Mouse (Mus musculus): ENCODE measurements at regions not wholly inside any gene's neighbourhood (a gene's known extent, or its start where the extent isn't known, plus 50 kb on each side); places are given as distances from the start of the nearest gene placed in this dataset.

DNA sequence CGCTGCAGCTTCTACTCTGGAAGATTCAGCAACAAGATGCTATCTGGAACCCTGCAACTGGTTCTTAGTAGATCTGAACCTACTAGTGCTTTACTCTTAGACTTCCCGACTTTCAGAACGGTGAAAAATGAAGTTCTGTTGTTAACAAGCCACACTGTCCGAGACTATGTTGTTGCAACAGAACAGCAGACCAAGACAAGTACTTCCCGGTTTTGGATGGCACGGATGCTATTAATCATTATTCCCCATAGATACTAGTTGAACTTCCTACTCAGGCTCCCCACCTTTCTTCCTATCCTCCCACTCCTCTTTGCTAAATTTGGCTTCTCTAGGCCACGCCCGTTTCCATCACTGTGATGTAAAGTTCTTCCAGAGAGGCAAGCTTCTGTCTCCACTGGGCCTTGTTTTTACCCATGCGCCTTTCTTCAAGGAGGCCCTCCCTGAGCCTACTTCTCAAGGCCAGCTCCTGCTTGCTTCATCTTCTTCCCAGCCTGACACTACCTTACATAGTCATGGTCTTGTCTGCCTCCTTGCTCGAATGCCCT is 67.7 kb upstream of the 4930432M17Rik start:
- H3K4me3 ChIP-seq (replicated peaks; ENCODE audit: extremely low read depth, low read depth, low read length), result no peak overlapping the region
- no peak for TF ChIP-seq CTCF (IDR thresholded peaks at IDR 0.05; ENCODE audit: insufficient read depth, low read length)
- no peak for TF ChIP-seq POLR2A (IDR thresholded peaks at IDR 0.05; ENCODE audit: borderline replicate concordance, extremely low read depth, low read depth, low read length)
- H3K4me1 ChIP-seq (ENCODE audit: control insufficient read depth, insufficient read depth, low read length), result peaks cover 5% of the 10 kb centered on the region
- DNase-seq, result no peak
- 80% methylated on average over 10 of the region's 10 CpGs for WGBS

DNA sequence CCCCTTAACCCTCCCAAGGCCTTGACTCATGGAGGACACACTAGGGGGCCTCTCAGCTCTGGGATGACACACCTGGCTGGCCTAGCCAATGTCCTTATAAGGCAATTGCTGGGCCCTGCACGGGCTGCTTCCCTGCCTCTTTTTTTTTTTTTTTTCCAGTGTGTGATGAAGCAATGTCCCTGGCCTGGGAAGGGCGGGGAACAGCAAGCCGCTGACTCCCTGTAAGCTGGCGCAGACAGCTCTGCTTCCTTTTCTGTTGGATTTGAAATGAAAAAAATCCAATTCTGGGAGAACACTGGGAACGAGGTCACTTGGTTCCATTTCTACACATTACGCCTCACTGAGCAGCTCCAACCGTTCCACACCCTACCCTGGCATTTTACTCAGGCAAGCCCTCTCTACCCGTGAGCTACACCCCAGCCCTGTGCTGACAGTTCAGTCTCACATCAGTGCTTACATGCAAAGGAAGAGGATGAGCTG is 68.4 kb upstream of the 4930432M17Rik start:
- no peak overlapping the region for H3K4me3 ChIP-seq (replicated peaks; ENCODE audit: extremely low read depth, low read depth, low read length)
- WGBS, result 44% methylated on average over 8 of the region's 8 CpGs
- peak; percentile 41 for DNase-seq
- no peak for TF ChIP-seq POLR2A (IDR thresholded peaks at IDR 0.05; ENCODE audit: borderline replicate concordance, extremely low read depth, low read depth, low read length)
- TF ChIP-seq CTCF (IDR thresholded peaks at IDR 0.05; ENCODE audit: insufficient read depth, low read length), result no peak
- H3K4me1 ChIP-seq (ENCODE audit: control insufficient read depth, insufficient read depth, low read length), result peaks cover 5% of the 10 kb centered on the region

- DNase-seq, result no peak
- Histone ChIP-seq H3K4me3 (replicated peaks; ENCODE audit: extremely low read depth, low read depth, low read length) (no peak overlapping the region), H3K4me1 (ENCODE audit: control insufficient read depth, insufficient read depth, low read length) (peaks cover 5% of the 10 kb centered on the region)
- TF ChIP-seq POLR2A (IDR thresholded peaks at IDR 0.05; ENCODE audit: borderline replicate concordance, extremely low read depth, low read depth, low read length) (no peak), CTCF (IDR thresholded peaks at IDR 0.05; ENCODE audit: insufficient read depth, low read length) (no peak)
- 75% methylated on average over 10 of the region's 10 CpGs for WGBS
These were observed 68.6 kb upstream of the Slc44a3 start for GRCm38 (mm10) chr3:121600841-121601240.

- WGBS, result 91% methylated on average over 4 of the region's 4 CpGs
- no peak for DNase-seq
- H3K4me1 ChIP-seq (ENCODE audit: control insufficient read depth, insufficient read depth, low read length), result peaks cover 5% of the 10 kb centered on the region
- no peak for TF ChIP-seq CTCF (IDR thresholded peaks at IDR 0.05; ENCODE audit: insufficient read depth, low read length)
- TF ChIP-seq POLR2A (IDR thresholded peaks at IDR 0.05; ENCODE audit: borderline replicate concordance, extremely low read depth, low read depth, low read length), result no peak
- no peak overlapping the region for H3K4me3 ChIP-seq (replicated peaks; ENCODE audit: extremely low read depth, low read depth, low read length)
These were observed 68.2 kb upstream of the Slc44a3 start for GRCm38 (mm10) chr3:121600388-121600787.

DNA sequence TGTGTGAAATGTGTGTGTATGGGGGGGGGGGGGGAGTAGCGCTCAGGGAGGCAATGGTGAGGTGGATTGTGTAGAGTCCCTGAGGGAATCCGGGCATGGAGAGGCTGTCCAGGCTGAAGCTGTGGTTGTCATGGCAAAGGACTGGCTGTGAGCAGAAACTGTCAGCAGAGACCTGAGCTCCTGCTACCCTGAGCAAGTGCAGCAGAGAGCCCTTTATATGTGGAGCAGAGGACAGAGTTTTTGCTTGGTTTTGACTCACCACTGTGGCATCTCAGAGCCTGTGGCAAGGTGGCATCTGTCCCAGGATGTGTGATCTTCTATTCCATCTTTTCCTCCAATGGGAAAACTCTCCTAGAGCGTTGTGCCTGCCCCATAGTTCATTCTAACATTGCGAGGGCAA is 65.8 kb upstream of the Slc44a3 start:
- no peak for TF ChIP-seq CTCF (IDR thresholded peaks at IDR 0.05; ENCODE audit: insufficient read depth, low read length)
- TF ChIP-seq POLR2A (IDR thresholded peaks at IDR 0.05; ENCODE audit: borderline replicate concordance, extremely low read depth, low read depth, low read length), result no peak
- Histone ChIP-seq H3K4me3 (replicated peaks; ENCODE audit: extremely low read depth, low read depth, low read length) (no peak overlapping the region), H3K4me1 (ENCODE audit: control insufficient read depth, insufficient read depth, low read length) (peaks cover 5% of the 10 kb centered on the region)
- no peak for DNase-seq
- WGBS, result 86% methylated on average over 4 of the region's 4 CpGs

- peaks cover 3% of the 10 kb centered on the region for H3K4me1 ChIP-seq (ENCODE audit: control insufficient read depth, insufficient read depth, low read length)
- no peak for DNase-seq
- 82% methylated on average over 5 of the region's 5 CpGs for WGBS
- H3K4me3 ChIP-seq (replicated peaks; ENCODE audit: extremely low read depth, low read depth, low read length), result no peak overlapping the region
- TF ChIP-seq CTCF (IDR thresholded peaks at IDR 0.05; ENCODE audit: insufficient read depth, low read length), result no peak
- TF ChIP-seq POLR2A (IDR thresholded peaks at IDR 0.05; ENCODE audit: borderline replicate concordance, extremely low read depth, low read depth, low read length), result no peak
These were observed 65.0 kb upstream of the Slc44a3 start for GRCm38 (mm10) chr3:121597203-121597602.

GRCm38 (mm10) chr3:121594580-121594979 is 62.4 kb upstream of the Slc44a3 start:
- DNase-seq, result no peak
- H3K4me3 ChIP-seq (replicated peaks; ENCODE audit: extremely low read depth, low read depth, low read length), result no peak overlapping the region
- 53% methylated on average over 4 of the region's 4 CpGs for WGBS
- TF ChIP-seq POLR2A (IDR thresholded peaks at IDR 0.05; ENCODE audit: borderline replicate concordance, extremely low read depth, low read depth, low read length) (no peak), CTCF (IDR thresholded peaks at IDR 0.05; ENCODE audit: insufficient read depth, low read length) (no peak)
- peaks cover 2% of the 10 kb centered on the region for H3K4me1 ChIP-seq (ENCODE audit: control insufficient read depth, insufficient read depth, low read length)

GRCm38 (mm10) chr3:121593598-121594117 is 61.5 kb upstream of the Slc44a3 start:
- no peak for TF ChIP-seq CTCF (IDR thresholded peaks at IDR 0.05; ENCODE audit: insufficient read depth, low read length)
- TF ChIP-seq POLR2A (IDR thresholded peaks at IDR 0.05; ENCODE audit: borderline replicate concordance, extremely low read depth, low read depth, low read length), result no peak
- DNase-seq, result no peak
- Histone ChIP-seq H3K4me1 (ENCODE audit: control insufficient read depth, insufficient read depth, low read length) (peaks cover 2% of the 10 kb centered on the region), H3K4me3 (replicated peaks; ENCODE audit: extremely low read depth, low read depth, low read length) (no peak overlapping the region)
- 45% methylated on average over 8 of the region's 8 CpGs for WGBS

- Histone ChIP-seq H3K4me1 (ENCODE audit: control insufficient read depth, insufficient read depth, low read length) (peaks cover 2% of the 10 kb centered on the region), H3K4me3 (replicated peaks; ENCODE audit: extremely low read depth, low read depth, low read length) (no peak overlapping the region)
- WGBS, result 35% methylated on average over 4 of the region's 4 CpGs
- TF ChIP-seq POLR2A (IDR thresholded peaks at IDR 0.05; ENCODE audit: borderline replicate concordance, extremely low read depth, low read depth, low read length) (no peak), CTCF (IDR thresholded peaks at IDR 0.05; ENCODE audit: insufficient read depth, low read length) (no peak)
- DNase-seq, result no peak
These were observed 60.9 kb upstream of the Slc44a3 start for GRCm38 (mm10) chr3:121593143-121593542.

GRCm38 (mm10) chr3:121589494-121589885 is 57.3 kb upstream of the Slc44a3 start:
- WGBS, result 76% methylated on average over 9 of the region's 9 CpGs
- Histone ChIP-seq H3K4me3 (replicated peaks; ENCODE audit: extremely low read depth, low read depth, low read length) (no peak overlapping the region), H3K4me1 (ENCODE audit: control insufficient read depth, insufficient read depth, low read length) (peaks cover 2% of the 10 kb centered on the region)
- DNase-seq, result no peak
- TF ChIP-seq CTCF (IDR thresholded peaks at IDR 0.05; ENCODE audit: insufficient read depth, low read length), result no peak
- TF ChIP-seq POLR2A (IDR thresholded peaks at IDR 0.05; ENCODE audit: borderline replicate concordance, extremely low read depth, low read depth, low read length), result no peak
